Mouse (Mus musculus) large intestine, adult 2 months (tissue): ENCODE results near the gene Snx11. TPM values are rescaled to one million over a fixed set of nuclear protein-coding genes. Genes with fewer than 3 reads are reported as not detected.
"Not testable (repeated sequence)": the region's sequence is repeated elsewhere in the genome, so short reads cannot be mapped to it uniquely, and the experiment has no call there.

Source experiments
- DNase-seq: peaks from one replicate; pipeline ENCODE4 v3.0.0-alpha.2; 2012; ENCODE audit warnings: low read depth, low spot score
- WGBS: fragments of 180-500 bp; shearing (Covaris S2); methylation state at CpG from one replicate; pipeline ENCODE4 v1.1.7; 2018; 5-methylcytosine and 5-hydroxymethylcytosine counted together
- polyA plus RNA-seq: library from polyadenylated mRNA; depleted of rRNA; stranded (reverse); fragments of >200 nt; gene quantifications from 2 replicates; pipeline ENCODE4 v1.2.3, GENCODE M21; 2012; rRNA removed

Gene Snx11
- 16.8 and 19.2 TPM in 2 replicates for polyA plus RNA-seq

DNA sequence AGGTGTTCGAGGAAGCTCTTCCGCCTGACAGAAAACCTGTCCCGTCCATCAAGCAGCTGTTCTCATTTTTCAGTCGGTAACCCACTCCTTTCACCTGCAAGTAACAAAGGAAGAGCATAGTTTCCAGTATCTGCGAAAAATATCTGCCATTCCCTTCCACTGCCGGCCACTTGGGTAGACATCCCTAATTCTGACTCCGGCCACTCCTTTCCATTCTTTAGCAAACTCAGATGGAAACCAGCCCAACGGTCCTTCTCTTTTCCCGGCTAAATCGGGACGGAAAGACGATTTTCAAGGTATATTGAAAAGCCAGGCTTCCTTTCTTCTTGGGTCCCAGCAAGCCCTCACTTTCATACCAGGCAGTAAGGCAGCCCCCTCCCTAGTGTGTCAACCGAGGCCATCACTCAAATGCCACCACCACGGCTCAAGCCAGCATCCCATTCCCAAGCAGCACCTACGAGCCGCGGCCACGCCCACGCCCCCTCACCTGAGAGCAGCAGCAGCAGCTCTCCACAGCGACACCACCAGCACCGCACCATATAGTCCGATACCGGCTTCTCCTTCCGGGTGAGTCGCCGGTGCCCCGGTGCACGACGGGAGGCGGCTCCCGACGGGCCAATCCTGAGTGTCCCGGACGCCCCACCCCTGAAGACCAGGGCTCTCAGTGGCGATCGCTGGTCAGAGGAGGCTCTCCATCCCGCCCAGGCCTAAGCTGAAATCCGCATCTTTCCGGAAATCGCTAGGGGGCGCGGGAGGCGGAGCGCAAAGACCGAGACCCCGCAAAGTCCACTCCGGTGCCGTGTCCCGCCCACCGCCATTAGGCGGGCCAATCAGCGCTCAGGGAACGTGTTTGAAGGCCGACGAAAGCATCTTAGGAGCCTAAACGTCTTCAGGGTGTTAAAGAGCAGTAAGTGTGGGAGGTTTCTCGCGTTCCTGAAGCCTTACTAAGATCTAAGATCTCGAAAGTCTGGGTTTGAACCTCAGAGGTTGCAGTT lies at the start of gene Snx11:
Snx11 (minus strand) TSS at position 592 of the 995 bp plus-strand sequence.
- DNase-seq = peak; percentile 98
- 1% methylated on average over 59 of the region's 59 CpGs for WGBS

- DNase-seq = no peak
Measured at GRCm38 (mm10) chr11:96826481-96826880, 49.1 kb upstream of the Snx11 start.

GRCm38 (mm10) chr11:96824783-96825495 lies 47.6 kb upstream of the Snx11 start:
- DNase-seq = no peak

More at GRCm38 (mm10) chr11:96826481-96826880, 49.1 kb upstream of the Snx11 start:
- 37% methylated on average over 2 of the region's 2 CpGs for WGBS

GRCm38 (mm10) chr11:96823880-96824782 lies 46.8 kb upstream of the Snx11 start:
- 1% methylated on average over 26 of the region's 26 CpGs for WGBS

More at GRCm38 (mm10) chr11:96824783-96825495, 47.6 kb upstream of the Snx11 start:
- WGBS = 39% methylated on average over 7 of the region's 7 CpGs

DNA sequence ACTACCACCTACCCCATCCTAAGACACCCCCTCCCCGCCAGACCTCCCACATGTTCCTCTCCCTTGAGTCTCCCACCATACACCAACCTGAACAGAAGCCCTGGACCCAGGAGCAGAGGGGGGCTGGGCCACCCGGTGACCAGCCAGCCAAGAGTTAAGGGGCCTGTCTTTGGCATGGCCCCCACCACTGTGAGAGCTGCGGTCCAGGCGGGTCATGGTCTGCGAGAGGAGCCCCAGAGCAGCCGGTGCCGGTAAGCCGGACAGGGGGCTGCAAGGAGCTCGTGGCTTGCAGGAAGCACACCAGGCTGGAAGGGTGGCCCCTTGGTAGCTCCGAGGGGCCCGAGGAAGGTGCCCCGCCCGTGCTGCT lies 46.1 kb upstream of the Snx11 start:
- WGBS = 27% methylated on average over 13 of the region's 13 CpGs
- DNase-seq = no peak

More at GRCm38 (mm10) chr11:96823880-96824782, 46.8 kb upstream of the Snx11 start:
- DNase-seq = peak; percentile 62

GRCm38 (mm10) chr11:96822675-96823470 lies 45.5 kb upstream of the Snx11 start:
- DNase-seq = no peak
- WGBS = 26% methylated on average over 4 of the region's 4 CpGs

DNA sequence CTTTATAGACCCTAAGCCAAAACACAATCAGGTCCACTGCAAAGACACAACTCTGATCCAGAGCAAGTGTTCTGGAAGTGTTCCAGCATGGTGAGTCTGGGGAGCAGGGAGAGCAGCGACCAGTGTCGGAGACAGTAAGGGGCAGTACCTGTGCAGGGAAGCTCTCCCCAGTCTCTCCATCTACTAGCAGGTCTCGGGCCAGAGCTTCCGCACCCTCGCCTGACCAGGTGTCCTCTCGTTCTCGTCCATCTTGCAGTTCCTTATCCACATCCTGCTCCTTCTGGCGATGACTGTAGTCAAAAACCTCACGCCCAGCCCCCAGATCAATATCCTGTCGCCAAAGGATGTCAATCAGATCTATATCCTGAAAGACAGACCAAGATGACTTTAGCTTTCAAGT lies 44.6 kb upstream of the Snx11 start:
- WGBS = 84% methylated on average over 10 of the region's 10 CpGs

GRCm38 (mm10) chr11:96818128-96818710 lies 40.9 kb upstream of the Snx11 start:
- no peak for DNase-seq
- WGBS = 79% methylated on average over 8 of the region's 8 CpGs

More for the DNA sequence above, 44.6 kb upstream of the Snx11 start:
- DNase-seq = no peak

DNA sequence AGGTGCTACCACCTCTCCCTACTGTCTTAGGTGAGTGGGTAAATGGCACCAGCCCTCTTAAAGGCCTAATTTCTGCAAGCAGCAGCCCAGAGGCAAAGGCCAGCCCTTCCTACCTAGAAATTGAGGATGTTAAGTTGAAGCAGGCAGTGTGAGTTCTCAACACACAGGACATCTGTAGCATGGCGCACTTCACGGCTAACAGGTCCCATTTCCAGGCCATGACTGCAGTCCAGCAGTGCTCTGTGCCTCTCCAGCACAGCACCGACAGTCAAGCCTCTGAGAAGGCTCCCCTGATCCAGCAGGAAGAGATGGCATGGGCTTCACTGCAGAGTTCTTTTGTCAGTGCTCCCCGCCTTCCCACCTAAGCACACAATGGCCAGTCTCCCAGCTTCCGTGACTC lies 39.6 kb upstream of the Snx11 start:
- DNase-seq = no peak
- WGBS = 87% methylated on average over 5 of the region's 5 CpGs

GRCm38 (mm10) chr11:96816494-96816893 lies 39.1 kb upstream of the Snx11 start:
- no peak for DNase-seq
- 85% methylated on average over 1 of the region's 1 CpGs for WGBS

DNA sequence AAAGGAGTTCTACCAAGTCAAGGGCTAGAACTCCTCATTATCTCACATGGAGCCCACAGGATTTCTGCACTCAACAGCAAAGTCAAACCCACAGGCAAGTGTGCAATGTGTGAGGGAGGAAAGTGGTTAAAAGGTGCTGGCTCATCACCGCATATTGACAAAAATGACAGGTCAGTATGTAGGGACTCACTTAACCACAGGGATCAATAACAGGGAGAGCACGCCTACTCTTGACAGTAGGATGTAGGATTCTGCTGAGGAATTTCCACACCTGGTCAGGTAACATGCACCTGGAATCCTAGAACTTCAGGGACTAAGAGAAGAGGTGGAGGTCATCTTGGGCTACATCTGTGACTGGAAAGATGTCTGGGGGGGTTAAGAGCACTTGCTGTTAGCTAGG lies 38.5 kb upstream of the Snx11 start:
- no peak for DNase-seq

DNA sequence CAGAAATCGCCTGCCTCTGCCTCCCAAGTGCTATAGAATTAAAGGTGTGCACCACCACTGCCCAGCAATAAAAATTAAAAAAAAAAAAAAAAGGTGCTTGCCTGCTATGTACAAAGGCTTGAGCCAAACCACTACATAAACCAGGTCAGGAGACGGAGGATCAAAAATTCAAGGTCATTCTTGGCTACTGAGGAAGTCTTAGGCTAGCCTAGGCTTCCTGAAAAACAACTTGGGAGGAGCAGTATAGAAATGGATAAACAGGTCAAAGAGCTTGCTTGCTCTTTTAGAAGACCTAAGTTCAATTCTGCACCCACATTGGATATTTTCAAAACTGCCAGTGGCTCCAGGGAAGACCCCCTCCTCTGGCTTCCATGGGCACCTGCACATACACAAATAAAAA lies 37.1 kb upstream of the Snx11 start:
- no peak for DNase-seq
- WGBS = 35% methylated on average over 2 of the region's 2 CpGs

More for the DNA sequence above, 38.5 kb upstream of the Snx11 start:
- WGBS = 100% methylated on average over 2 of the region's 2 CpGs

- WGBS = 85% methylated on average over 5 of the region's 5 CpGs
- no peak for DNase-seq
Measured at GRCm38 (mm10) chr11:96813920-96814319, 36.6 kb upstream of the Snx11 start.

- DNase-seq = no peak
- 88% methylated on average over 4 of the region's 4 CpGs for WGBS
Measured at GRCm38 (mm10) chr11:96813455-96813854, 36.1 kb upstream of the Snx11 start.

DNA sequence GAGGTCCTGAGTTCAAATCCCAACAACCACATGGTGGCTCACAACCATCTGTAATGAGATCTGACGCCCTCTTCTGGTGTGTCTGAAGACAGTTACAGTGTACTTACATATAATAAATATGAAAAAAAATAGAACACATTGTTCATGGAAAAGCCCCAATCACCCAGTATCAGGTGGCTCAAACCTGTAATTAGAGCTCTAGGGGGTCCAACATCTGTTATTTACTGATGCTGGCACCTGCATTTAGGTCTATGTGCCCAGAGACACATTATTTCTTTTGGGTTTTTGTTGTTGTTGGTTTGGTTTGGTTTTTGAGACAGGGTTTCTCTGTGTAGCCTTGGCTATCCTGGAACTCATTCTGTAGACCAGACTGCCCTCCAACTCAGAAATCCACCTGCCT lies 33.8 kb upstream of the Snx11 start:
- WGBS = 89% methylated on average over 1 of the region's 1 CpGs
- DNase-seq = not testable (repeated sequence)

- 87% methylated on average over 6 of the region's 6 CpGs for WGBS
- no peak for DNase-seq
Measured at GRCm38 (mm10) chr11:96809562-96810235, 32.3 kb upstream of the Snx11 start.

GRCm38 (mm10) chr11:96808066-96808465 lies 30.7 kb upstream of the Snx11 start:
- WGBS = 34% methylated on average over 1 of the region's 1 CpGs
- no peak for DNase-seq

DNA sequence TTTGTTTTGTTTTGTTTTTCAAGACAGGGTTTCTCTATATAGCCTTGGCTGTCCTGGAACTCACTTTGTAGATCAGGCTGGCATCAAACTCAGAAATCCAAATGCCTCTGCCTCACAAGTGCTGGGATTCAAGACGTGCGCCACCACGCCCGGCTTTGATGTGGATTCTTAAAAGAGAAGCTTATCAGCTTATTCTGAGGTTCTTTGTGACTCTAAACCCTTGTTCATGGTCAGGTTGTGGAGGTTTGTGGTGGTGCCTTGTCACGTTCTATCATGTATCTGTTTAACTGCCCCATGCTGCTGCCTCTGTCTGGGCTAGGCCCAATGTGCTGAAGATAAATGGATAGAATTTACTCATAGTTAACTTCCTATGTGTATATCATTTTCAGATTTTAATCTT lies 28.2 kb upstream of the Snx11 start:
- 89% methylated on average over 5 of the region's 5 CpGs for WGBS
- DNase-seq = no peak
